Mouse (Mus musculus) left cerebral cortex, adult 9 months (tissue): Measurements from ENCODE around the gene Oog1.
"Not testable (repeated sequence)": the region's sequence is repeated elsewhere in the genome, so short reads cannot be mapped to it uniquely, and the experiment has no call there.

Source experiments
- DNase-seq, 2 experiments: peaks; one replicate each; pipeline ENCODE4 v3.0.0; 2022; ENCODE audit warnings: low spot score in 2 of 2

Gene Oog1

GRCm38 (mm10) chr12:87602388-87602787 is at the start of gene Oog1:
Gene Oog1, plus strand, starts transcription at chr12:87602688.
- DNase-seq = not testable (repeated sequence)

- not testable (repeated sequence) for DNase-seq
These were observed 1.1 kb upstream of the Oog1 start for GRCm38 (mm10) chr12:87601388-87601787.

GRCm38 (mm10) chr12:87618569-87618968 is 16.1 kb downstream of the Oog1 start, which contains the start of gene Gm4027:
Gene Gm4027, plus strand, starts transcription at chr12:87618869.
- not testable (repeated sequence) for DNase-seq

- not testable (repeated sequence) for DNase-seq
These were observed 42.0 kb downstream of the Oog1 start, which contains the start of gene Gm16381 for GRCm38 (mm10) chr12:87644520-87644919. Gene Gm16381, minus strand, starts transcription at chr12:87644620.

GRCm38 (mm10) chr12:87652916-87653703 is 50.6 kb downstream of the Oog1 start:
- DNase-seq = not testable (repeated sequence)
